Mouse (Mus musculus) gonadal fat pad, adult 2 months (tissue): ENCODE measurements around the gene Ankrd33b. TPM values are rescaled to one million over a fixed set of nuclear protein-coding genes. Genes with fewer than 3 reads are reported as not detected.

Source experiments
- DNase-seq: peaks from one replicate; pipeline ENCODE4 v3.0.0-alpha.2; 2012; ENCODE audit warnings: low read depth
- polyA plus RNA-seq: library from polyadenylated mRNA; depleted of rRNA; stranded (reverse); fragments of >200 nt; gene quantifications from 2 replicates; pipeline ENCODE4 v1.2.3, GENCODE M21; 2012; rRNA removed

Ankrd33b gene
- 0.45 and 0.98 TPM in 2 replicates for polyA plus RNA-seq

GRCm38 (mm10) chr15:31367481-31368200 is at the start of gene Ankrd33b:
Gene Ankrd33b, minus strand, starts transcription at chr15:31367726.
- no peak for DNase-seq

- DNase-seq, result no peak
These were observed 47.7 kb upstream of the Ankrd33b start for GRCm38 (mm10) chr15:31415181-31415580.

GRCm38 (mm10) chr15:31414179-31414898 is 46.8 kb upstream of the Ankrd33b start:
- no peak for DNase-seq

- no peak for DNase-seq
These were observed 46.1 kb upstream of the Ankrd33b start for GRCm38 (mm10) chr15:31413662-31414061.

- DNase-seq, result no peak
These were observed 45.4 kb upstream of the Ankrd33b start for GRCm38 (mm10) chr15:31412933-31413332.

- DNase-seq, result no peak
These were observed 44.9 kb upstream of the Ankrd33b start for GRCm38 (mm10) chr15:31412436-31412835.

DNA sequence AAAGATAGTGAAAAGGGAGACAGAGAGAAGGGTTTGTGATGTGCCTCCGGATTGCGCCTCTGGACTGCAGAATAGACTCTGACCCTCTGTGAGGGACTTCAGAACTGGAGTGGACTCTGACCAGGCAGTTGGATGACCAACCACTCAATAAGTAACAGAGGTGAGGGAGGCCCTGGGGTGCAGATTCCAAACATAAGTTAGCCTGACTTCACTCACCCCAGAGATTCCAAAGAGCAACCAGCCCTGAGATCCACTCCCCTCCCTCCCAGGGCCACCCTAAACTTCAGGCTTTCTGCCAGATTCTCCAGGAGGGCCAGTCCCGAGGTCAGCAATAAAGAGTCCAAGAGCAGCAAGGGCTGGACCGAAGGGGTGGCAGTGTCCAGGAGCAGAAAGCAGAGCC is 40.0 kb upstream of the Ankrd33b start:
- no peak for DNase-seq

- no peak for DNase-seq
These were observed 39.4 kb upstream of the Ankrd33b start for GRCm38 (mm10) chr15:31406881-31407280.

DNA sequence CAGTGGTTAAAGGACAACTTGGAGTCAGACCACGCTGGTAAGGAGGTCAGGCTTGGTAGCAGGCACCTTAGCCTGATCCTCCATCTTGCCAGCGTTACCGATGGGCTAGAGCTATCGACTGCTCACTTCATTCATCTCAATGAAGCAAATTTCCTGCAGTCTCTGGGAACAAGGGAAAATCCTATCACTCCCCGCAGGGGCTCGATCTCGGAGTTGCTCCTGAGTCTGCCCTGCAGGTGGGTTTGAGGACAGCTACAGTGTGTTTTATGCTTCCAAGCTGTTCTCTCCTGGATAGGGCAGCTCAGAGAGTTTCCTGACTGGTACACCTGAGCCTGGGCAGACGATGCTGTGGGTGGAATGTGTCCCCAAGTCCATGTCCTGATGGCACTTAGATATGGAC is 36.8 kb upstream of the Ankrd33b start:
- DNase-seq, result no peak

DNA sequence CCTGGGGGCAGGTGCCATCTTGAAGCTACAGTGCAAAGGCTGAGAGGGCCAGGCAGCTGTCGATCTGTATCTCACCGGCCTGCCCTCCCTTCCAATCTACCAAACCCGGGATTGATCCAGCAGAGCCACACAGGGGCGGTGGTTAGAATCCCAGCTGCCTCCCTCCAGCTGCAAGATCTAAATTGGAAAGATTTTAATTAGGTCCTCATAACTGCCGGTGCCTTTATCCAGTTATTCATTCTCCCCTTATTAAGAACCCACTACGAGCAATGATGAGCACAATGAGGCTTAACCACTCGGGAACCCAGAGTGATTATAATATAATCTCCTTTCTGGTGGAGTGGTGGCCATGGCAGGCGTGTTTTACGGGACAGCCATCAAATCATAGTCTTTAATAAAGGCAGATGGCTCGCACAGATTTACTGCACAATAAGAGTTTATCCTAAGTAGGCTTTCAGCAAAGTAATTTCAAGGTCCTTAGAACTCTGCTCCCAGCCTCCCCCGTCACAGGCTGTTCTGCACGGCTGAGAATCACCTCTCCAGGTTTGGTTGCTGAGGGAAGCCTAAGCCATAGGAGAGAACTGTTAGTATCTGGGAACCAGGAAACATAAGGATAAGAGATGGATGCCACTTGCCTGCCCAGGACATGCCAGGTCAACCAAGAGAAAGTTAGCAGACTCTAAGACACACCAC is 34.8 kb upstream of the Ankrd33b start:
- no peak for DNase-seq

GRCm38 (mm10) chr15:31400974-31401373 is 33.4 kb upstream of the Ankrd33b start:
- DNase-seq, result no peak

DNA sequence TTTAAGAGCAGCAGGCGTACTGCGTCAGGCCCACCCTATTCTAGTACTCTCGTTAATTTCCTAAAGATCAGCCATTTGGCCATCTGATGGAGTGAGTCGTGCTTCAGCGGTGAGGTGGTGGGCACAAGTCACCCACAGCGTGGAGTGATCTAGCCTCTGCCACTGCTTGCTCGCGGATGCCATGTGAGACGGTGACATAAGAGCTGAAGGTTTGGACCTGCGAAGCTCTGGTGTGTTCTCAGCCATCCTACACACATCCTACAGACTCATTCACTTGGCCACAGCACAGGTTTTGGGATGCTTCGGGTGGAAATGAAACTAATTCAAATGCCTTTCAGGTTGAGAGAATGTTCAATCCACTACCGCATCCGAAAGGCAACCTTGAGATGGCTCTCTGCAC is 31.2 kb upstream of the Ankrd33b start:
- DNase-seq, result no peak

DNA sequence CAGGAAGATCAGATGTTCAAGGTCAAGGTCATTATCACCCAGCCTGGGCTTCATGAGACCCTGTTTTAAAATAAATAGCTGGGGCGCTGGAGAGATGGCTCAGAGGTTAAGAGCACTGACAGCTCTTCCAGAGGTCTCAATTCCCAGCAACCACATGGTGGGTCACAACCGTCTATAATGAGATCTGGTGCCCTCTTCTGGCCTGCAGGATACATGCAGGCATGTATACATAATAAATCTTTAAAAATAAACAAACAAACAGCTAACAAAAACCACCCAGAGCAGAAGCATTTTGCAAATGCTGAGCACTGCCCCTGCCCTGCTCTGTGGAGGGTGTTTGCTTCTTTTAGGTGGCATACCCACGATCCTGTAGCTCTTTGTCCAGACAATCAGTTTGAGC is 29.9 kb upstream of the Ankrd33b start:
- DNase-seq, result no peak

DNA sequence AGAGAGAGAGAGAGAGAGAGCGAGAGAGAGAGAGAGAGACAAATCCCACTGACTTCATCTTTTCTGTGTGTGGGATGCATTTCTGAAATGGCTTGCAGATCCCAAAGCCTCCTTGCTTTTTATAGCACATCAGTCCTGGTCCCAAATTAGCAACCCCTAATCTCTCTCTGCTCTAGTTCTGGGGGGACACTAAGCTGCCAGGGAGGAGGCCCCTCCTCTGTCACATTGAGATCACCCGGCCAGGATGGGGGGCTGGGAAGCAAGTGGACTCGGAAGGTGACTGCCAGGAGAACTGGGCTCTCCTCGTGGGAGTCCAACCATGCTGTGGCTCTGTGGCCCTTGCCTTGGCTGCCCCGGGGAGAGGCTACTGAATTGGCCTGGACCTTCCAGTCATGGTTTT is 29.2 kb upstream of the Ankrd33b start:
- DNase-seq, result no peak

DNA sequence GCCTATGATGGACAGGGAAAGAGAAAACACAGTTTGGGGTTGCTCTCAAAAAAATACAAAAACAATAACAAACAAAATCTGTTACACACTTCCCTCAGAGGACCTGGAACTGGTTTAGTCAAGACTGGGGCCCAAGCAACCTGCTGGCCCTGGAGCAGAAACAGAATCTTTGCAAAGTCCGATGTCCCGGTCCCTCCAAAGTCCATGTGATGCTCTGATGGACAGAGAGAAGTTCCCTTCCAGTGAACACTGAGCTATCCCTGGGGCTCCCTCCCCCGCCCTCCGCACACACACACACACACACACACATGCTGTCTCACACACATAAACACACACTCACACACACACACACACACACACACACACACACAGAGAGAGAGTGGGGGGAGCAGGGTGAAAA is 28.5 kb upstream of the Ankrd33b start:
- DNase-seq, result no peak

GRCm38 (mm10) chr15:31393402-31393801 is 25.9 kb upstream of the Ankrd33b start:
- no peak for DNase-seq

DNA sequence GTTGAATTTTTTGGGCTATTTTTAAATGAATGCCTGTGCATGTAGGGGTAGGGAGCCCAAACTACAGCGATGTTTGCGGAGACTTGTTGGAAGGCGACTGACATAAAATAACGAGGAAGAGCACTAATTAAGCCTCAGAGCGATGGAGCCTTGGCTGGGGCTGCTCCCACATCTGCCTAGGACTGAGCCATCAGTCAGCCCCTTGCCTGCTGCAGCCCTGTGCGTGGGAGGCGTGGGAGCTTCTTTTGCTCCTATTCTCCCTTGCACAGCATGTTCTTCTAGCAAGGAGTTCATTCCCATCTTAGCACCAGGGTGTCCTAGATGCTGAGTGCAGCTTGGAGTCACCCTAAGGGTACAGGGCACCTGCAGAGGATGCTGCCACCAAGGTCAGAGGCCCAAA is 25.2 kb upstream of the Ankrd33b start:
- DNase-seq, result no peak

- DNase-seq, result no peak
These were observed 24.6 kb upstream of the Ankrd33b start for GRCm38 (mm10) chr15:31392135-31392534.

DNA sequence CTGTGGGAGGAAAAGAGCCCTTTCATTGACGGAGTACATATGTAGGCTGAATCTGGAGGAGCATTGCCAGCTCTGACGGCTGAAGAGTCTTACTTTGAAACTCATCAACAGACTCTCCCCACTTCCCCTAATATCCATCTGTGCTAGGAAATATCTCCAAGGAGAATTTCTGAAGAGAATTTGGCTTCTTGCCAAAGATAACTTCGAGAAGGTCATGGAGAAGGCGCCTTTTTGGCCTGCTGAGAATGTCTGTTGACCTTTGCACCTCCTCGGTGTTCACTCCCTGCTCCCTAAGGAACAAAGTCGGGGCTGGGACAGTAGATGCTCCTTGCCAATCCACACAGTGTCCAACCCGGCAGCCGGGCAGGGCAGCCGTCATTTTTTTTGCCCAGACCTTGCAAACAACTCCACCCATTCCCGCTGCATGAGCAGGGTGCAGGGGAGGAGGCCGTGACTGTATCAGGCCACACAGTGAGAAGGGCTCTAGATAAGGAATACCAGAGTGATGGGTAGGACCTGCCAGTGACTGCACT is 14.5 kb upstream of the Ankrd33b start:
- no peak for DNase-seq

DNA sequence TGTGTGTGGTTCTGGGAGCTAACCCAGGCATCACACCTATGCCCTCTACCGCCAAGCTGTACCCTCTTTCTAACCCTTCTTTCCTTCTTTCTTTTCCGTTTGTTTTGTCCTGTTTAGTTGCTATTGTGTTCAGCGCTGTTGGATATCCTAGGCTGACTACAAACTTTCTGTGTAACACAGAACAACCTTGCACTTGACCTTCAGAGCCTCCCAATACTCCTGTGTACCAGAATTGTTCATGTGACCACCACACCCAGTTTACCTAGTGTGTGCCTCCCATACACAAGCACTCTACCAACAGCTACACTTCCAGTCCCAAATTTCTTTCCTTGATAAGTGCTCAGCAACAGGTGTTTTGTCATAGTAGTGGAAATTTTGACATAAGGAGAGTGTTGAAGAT is 11.9 kb upstream of the Ankrd33b start:
- DNase-seq, result no peak

DNA sequence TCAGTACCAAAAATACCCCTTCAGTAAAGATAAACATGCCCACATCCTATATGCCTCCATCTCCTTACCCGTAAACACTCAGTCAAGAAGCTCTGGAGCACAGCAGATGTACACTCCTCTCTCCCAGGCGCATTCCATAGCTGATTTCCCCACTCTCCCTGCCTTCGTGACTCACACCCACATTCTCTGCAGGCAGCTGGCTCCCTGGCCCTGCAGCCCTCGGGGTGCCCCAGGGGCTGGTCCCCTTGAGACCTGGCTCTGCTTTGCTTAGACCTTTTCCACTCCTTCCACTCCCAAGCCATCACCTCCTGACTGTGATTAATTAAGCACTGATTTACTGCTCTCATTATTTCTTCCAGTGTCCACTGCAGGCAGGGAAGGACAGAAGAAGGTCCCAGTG is 7.7 kb upstream of the Ankrd33b start:
- DNase-seq, result no peak

GRCm38 (mm10) chr15:31369125-31369612 is 1.6 kb upstream of the Ankrd33b start:
- no peak for DNase-seq
